Mouse (Mus musculus): ENCODE measurements at regions not wholly inside any gene's neighbourhood (a gene's known extent, or its start where the extent isn't known, plus 50 kb on each side); places are given as distances from the start of the nearest gene placed in this dataset.
"Not testable (repeated sequence)": the region's sequence is repeated elsewhere in the genome, so short reads cannot be mapped to it uniquely, and the experiment has no call there.

DNA sequence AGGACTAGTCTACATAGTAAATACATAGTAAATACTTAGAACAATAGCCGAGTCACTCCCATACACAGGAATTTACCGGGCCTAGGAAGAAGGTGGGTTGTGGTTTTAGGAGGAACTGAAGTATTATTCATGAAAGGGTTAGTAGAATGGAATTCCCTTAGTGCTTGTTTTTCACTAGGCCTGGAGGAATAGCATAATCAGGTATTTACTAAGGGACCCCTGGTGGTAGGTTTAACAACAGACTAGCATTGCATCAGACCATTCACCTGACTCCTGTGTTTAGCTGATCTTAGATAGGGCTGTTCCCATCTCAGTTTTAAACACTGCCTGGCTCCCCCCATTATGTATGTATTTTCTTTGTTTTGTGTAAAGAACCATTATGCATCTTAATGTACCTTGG lies 339.0 kb downstream of the Dync2h1 start:
- not testable (repeated sequence) for DNase-seq (ENCODE audit: extremely low spot score)

DNA sequence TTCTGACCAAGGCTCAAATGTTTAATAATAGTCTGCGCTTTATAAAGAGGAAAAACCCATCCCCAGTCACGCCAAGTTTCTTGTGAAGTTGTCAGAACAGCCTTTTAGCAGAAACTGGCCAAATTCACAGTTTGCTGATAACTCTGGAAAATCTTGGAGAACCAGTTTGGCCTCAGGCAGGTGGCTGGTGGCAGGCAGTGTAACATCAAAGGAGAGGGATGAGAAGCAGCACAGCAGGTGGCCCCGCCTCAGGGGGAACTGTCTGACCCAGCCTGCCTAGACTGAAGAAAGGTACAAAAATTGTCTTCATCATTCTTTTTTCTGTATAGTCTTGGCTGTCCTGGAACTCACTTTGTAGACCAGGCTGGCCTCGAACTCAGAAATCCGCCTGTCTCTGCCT lies 349.3 kb downstream of the Dync2h1 start:
- not testable (repeated sequence) for DNase-seq (ENCODE audit: extremely low spot score)

DNA sequence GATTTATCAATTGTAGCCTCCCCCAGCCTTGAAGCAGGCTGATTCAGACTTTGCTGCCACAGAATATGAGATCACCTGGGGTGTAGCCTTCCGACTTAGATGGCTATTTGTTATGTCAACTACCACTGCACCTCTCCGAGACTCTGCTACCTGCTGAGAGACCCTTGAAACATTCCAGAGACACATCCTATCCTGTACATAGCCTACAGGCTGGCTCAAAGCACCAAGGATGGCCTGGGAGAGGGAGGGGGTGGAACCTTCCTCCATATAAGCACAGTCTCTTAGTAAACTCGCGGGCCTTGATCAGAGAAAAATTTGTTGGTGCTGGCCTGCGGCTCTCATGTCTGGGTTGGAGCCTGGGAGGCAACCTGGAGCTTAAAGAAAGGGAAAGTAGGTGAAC lies 349.8 kb downstream of the Dync2h1 start:
- no peak for DNase-seq (ENCODE audit: extremely low spot score)

DNA sequence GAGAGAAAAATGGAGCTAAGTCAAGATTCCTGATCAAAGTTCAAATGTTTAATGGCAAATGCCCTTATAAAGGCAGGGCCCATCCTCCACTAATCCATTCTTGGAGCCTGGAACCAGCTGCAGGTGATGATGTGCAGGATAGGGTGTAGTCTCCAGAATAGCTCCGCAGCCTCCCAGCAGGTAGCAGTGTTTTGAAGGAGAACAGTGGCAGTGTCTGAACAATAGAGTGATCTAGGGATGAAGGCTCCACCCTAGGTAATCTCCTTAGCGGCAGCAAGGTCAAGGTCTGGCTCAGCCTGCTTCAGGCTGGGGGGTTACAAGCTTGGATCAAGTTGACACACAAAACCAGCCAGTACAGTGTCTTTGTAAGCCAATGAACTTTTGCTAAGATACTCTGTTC lies 351.4 kb downstream of the Dync2h1 start:
- no peak for DNase-seq (ENCODE audit: extremely low spot score)

DNA sequence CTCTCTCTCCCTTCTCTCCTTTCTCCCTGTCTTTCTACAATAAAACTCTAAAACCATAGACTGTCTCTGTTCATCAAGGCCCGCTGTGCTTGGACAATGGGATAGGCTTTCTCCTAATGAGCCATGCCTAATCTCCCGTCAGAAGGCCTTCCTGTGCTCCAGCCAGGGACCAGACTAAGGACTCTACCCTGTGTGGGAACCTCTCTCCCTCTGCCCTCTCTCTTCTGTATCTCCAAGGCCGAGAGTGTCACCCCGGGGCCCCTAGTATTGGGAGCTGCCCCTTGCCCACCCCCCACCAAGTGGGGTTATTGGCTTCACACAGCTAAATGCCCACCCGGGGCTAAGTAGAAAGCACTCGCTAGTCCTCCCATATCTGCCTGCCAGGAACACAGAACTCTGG lies 352.6 kb downstream of the Dync2h1 start:
- not testable (repeated sequence) for DNase-seq (ENCODE audit: extremely low spot score)

DNA sequence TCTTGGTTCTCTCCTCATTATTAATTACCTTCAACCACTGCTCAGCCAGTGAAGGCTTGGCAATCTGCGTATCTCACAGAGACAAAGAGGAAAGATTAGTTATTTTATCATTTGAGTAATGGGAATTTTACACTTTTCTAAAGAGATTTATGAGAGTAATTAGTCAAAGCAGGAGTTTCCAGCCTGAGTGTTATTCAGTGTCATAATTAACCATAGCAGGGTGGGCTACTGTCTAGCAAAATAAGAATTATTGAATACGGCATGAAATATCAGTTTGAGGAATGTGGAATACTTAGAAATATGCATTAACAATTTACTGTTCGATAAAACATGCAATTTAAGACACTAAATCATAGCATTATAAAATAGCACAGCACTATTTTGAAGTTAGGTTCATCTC lies 357.7 kb downstream of the Dync2h1 start:
- DNase-seq (ENCODE audit: extremely low spot score): no peak

DNA sequence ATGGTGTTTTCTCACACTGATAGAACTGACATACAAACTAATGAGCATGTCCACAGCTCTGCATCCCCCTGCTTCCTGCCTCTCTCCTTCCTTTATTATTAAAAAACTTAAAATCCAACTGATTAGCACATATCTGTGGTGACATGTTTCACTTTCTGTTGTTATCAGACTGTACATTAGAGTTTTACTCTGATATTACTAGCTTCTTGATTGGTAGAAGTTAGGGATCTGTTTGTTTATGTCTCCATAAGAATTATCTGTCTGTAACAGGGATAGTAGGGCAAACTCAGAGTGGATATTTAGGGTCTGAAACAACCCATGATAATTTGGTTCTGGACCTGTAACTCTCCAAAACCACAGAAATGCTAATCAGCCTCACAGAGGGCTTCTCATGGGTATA lies 358.6 kb downstream of the Dync2h1 start:
- DNase-seq (ENCODE audit: extremely low spot score): no peak

DNA sequence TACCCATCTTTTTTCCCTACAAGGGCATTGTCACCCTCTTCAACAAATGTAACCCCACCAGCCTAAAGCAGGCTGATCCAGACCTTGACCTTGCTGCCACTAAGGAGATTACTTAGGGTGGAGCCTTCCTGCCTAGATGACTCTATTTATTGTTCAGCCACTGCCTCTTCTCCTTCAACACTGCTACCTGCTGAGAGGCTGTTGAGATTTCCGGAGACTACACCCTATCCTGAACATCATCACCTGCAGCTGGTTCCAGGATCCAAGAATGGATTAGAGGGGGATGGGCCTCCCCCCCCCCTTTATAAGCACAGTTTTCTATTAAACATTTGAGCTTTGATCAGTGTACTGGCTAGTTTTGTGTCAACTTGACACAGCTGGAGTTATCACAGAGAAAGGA lies 360.3 kb downstream of the Dync2h1 start:
- not testable (repeated sequence) for DNase-seq (ENCODE audit: extremely low spot score)

DNA sequence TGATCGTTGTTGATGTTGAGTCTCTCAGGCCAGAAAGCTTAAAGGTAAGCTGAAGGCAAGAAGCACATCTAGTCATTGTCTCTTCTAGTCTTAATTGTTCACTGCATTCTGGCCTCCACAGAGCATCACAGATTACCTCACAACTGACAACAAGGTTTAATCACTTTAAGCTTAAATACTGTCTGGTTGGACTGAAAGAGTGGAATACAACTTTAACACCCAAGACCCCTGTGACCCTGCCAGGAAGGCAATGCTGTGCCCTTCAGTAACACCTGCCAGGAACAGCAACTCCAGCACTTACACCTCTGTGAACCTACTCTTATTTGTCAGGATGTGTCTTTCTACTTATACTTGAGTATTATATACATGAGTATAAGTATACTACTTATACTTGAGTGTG lies 360.7 kb downstream of the Dync2h1 start:
- no peak for DNase-seq (ENCODE audit: extremely low spot score)

DNA sequence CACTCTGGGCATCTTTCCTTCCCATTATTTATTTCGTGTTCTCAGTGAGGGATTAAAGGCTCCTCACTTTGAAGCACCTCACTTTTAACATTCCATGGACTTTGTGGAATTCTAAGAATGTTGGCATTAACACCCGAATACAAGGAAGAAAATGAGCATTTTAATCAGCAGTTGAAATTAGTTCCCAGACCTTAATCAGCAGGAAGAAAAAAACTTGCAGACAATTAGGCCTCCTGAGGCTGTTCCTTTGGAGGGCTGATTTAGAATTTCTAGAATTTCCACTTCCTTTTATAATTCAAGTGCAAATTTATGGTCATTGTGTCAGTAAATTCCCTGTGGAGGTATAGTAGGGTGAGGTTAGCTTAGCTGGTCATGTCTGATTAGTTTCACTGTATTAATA lies 407.6 kb downstream of the Dync2h1 start:
- DNase-seq (ENCODE audit: extremely low spot score): no peak

DNA sequence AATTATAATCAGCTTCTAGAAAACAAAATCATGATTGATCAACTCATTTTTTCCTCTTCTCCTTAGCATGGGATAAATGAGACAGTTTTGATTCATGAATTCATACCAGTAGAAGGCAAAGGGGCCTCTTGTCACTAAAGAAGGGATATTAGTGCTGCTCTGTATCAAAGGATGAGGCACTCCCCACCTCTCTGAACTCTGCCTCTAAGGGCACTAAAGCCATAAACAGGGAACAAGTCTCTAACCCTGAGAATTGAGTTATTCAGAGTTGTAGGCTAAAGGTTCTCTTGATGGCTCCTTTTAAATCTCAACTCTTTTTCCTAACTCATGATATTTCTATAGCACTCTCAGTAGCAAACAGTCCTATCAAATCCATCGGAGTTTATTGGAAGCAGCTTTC lies 442.8 kb downstream of the Dync2h1 start:
- DNase-seq (ENCODE audit: extremely low spot score): no peak

DNA sequence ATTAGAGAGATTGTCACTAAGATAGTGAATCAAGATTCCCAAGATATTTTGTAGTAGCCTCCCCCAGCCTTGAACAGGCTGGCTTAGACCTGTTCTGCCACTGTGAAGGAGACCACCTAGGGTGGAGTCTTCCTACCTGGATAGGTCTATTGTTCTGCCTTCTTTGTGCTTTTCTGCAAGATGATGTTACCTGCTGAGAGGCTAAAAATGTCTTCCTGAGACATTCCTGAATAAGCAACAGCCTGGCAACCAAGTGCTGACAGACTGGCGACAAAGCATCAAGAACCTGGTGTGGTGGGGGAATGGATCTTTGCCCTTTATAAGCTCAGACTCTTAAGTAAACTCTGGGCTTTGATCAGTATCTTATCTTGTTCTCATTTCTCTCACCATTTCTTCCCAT lies 447.8 kb downstream of the Dync2h1 start:
- DNase-seq (ENCODE audit: extremely low spot score): no peak

DNA sequence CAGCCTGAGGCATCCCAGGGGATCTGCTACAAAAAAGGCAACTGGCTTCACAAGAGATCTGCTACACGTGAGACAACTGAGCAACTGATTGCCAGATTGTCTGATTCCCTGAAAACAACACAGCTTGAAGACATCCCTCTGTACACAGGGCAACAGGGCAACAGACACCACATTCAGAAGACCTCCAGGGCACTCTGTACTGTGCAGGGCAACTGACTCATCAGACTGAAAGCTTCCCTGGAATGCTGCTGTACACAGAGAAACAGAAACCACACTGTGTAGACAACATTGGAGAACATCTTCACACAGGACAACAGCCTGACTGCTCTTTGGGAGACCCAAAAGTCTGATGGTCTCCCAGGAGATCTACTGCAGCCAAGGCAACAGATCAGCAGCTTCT lies 456.8 kb upstream of the Ddi1 start:
- no peak for DNase-seq (ENCODE audit: extremely low spot score)

DNA sequence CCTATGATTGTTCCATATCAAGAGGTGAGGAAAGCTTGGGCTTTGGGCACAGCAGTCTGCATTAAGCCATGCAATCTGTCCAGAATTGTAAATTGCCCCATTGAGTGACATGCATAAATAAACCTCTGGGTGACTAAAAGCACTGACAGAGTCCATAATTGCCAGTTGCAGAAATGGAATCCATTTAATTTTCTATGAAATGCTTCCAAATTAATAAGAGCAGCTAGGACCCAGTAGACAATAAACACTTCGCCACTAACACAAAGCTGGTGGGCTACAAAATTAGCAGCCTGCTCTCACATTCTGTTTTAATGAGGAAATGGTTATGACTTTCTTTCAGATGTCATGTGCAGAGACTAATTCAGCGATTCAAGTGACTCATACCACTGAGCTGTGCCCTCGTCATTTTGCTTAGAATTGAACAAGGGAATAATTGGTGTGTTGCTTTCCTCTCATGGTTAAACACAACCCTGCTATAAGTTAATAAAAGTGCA lies 407.6 kb upstream of the Ddi1 start:
- no peak for DNase-seq (ENCODE audit: extremely low spot score)

DNA sequence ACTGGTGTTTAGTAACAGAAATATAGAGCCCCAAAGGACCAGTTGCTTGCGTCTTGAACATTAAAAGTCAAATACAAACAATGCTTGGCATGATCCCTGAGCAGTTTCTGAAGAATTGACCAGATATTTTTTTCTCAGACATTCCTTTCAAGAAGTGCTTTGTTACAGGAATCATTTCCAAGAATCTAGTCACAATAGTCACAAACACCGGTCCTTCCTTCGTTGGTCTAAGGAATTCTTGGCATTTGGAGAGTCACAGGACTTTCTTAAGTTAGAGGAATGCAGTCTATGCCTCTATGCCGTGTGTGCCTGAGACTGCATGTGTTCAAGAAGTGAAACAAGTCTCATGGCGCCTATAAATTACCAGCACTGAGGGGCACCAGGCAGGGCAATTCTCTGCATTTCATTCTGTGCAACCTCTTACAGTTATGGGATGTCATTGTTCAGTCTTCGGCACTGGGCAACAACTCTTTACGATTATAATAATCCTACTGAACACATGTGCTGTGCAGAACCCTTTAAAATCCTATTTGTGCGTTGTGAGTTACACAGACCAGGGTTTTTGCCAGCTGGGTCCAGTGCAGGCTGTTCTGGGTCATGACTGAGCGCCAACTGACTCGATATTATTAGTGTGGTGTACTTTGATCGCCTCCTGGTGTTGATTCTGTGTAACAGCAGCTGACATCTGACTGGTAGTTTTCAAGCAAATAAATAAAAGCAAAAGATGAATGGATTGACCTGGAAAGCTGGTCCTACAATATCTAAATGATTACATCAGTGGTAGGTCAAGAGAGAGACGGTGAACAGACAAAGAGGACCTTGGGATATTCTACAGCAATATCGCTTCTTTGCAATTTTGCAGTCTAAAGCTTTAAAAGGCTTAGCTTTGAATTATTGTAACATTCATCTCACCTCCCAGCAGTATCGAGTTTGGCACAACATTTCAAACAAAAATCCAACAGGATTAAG lies 398.6 kb upstream of the Ddi1 start:
- DNase-seq (ENCODE audit: extremely low spot score): peak; percentile 47

DNA sequence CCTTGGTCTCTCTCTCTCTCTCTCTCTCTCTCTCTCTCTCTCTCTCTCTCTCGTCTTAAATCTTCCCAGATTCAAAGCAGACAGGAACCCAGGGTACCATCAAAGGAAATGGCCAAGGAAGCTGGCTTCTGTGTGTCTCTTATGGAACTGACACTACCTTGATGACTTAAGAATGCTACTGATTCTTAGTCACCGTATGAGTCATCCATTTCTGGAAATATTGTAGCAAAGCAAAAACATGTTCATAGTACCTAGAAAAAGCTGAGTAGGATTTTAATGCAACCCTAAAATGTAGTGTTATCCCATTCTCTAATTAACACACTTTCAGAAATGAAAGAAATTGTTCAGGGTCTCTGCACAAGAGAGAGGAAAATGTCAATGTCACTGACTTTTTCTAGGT lies 396.0 kb upstream of the Ddi1 start:
- DNase-seq (ENCODE audit: extremely low spot score): no peak

DNA sequence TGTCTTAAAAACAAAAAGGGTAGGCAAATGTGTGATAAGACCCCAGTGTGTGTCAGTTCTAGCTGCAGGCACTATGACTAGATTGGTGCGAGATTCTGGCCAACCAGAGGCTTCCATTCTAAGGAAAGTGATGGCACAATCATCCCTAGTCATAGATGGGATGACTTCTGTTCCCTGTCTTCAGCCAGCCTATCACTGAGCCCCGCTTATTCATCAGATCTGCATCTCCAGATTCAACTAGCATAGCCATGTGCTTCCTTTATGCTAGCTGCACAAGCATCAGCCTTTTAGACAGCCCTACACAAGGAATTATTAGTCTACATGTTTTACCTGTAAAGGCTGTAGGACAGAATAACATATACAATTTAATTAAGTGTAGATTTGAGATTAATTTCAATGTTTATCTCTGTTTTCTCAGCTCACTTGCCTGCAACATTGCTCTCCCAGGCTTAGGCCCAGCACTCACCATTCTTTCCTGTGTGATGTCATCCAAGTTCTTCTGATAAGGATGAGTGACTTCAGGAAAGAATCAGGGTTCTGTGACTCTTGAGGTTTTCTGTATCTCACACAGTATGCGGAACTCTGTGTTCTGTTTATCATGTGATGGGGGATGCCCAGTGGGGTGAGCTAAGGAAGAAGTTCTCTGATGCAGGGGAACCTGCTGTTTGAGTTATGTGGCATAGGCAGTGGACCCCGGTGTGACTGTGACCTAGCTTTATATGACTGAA lies 382.8 kb upstream of the Ddi1 start:
- no peak for DNase-seq (ENCODE audit: extremely low spot score)

DNA sequence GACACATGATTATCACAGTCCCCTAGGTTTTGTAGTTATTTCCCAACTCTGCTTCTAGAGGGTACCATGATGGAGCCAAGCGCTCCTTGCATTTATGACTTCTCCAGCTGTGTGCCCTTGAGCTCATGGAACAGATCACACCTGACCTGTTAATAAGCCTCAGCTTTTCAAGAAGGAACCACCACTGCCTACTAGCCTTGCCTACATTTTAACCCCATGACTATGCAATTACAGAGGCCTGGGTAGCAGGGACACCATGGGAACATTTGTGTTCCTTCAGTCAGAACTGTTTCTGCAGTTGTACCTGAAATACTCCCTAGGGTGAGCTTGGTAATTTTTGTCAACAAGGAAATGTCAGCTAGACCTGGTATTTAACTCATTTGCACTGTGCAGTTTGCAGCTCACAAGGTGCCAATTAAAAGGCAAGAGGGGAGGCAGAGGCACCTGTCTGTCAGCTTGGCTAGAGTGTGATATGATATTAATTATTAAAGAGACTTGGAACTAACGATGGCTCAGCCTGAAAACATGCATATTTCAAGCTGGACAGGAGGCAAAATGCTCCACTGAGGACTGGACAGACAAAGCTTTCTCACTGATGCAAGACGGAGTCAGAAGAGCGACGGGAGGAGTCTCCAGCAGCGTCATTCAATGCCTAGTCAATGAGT lies 382.1 kb upstream of the Ddi1 start:
- DNase-seq (ENCODE audit: extremely low spot score): no peak

DNA sequence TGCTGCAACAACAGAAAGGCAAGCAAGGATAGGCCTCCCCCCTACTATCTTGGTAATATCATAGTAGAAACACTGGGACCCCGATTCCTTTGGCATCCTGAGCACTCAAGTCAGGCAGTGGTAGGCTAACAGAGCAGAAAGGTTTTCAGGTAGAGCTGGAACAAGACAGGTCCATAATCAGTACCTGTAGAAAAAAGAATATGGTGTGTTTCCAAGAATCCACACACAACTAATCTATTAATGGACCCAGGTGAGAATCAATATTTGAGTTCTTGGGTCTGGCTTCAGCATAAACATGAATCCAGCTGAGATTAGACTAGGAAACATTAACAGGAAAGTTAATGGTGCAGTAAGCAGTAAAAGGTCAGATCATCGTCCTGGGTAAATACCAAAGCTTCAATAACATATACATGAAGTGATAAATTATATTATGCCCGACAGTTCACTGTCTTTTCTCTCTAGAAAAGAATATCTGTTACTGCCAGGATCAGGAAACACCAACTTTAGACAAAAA lies 376.2 kb upstream of the Ddi1 start:
- no peak for DNase-seq (ENCODE audit: extremely low spot score)

DNA sequence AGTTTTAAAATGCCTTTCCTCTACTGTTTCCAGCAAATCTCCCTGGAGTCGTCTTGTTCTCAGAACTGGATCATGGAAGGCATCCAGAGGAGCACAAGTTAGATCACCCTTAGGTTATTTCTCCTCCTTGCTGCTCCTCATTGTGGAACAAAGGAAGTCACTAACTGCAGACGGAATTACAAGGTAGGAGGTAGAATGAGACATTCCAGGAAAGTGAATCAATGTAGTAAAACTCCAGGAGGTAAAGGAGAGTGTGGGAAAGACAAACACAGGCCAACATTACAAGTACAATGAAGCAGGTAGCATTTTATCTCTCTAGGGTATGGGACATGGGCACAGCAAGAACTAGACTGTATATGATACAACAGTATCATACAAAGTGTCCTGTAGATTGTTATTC lies 375.7 kb upstream of the Ddi1 start:
- no peak for DNase-seq (ENCODE audit: extremely low spot score)

DNA sequence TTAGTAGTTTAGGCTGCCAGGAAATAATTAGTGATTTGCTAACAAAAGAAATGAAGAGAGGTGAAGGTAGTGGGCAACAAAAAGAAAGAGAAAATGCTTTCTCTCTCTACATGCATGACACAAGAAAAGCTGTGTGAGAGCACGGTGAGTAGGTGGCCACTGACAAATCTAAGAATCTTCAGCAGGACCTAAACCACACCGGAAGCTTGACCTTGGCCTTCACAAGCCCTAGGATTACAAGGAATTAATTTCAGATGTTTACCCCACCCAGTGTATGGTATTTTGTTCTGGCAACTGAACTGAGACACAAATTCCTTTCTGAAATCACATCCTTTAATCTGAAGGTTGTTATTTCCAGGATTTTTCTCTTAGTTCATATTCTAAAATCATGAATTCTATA lies 347.5 kb upstream of the Ddi1 start:
- no peak for DNase-seq (ENCODE audit: extremely low spot score)

DNA sequence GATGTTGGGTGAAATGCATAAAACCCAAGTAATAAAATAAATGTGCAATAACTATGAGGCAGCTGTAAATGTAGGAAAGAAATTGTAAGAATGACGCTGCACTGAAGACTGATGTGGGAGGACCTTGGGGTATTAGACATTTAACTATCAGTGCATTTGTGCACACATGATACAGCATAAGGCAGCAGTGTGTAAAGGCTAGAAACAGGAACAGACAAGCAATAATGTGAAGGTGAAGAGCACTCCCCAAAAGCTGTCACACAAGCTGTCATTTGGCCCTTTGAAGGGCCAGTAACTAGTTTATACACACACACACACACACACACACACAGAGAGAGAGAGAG lies 339.6 kb upstream of the Ddi1 start:
- no peak for DNase-seq (ENCODE audit: extremely low spot score)
